Mouse (Mus musculus) thymus, postnatal 0 days (tissue): Measurements from ENCODE around the gene Zcchc3. TPM values are rescaled to one million over a fixed set of nuclear protein-coding genes. Genes with fewer than 3 reads are reported as not detected.
A peak's percentile ranks its signal among the peaks of the same experiment; 100 is the strongest.
"Not testable (repeated sequence)": the region's sequence is repeated elsewhere in the genome, so short reads cannot be mapped to it uniquely, and the experiment has no call there.

Source experiments
- DNase-seq: peaks from one replicate; pipeline ENCODE4 v3.0.0-alpha.2; 2015; ENCODE audit warnings: low spot score
- polyA plus RNA-seq: library from polyadenylated mRNA; unstranded; fragments of >200 nt; fragmentation: Nextera tagmentation; extraction: Ambion mirVana; gene quantifications from 2 replicates; pipeline ENCODE4 v1.2.1, GENCODE M21; 2015

Zcchc3 gene
- polyA plus RNA-seq, result 7.2 and 7.4 TPM in 2 replicates

DNA sequence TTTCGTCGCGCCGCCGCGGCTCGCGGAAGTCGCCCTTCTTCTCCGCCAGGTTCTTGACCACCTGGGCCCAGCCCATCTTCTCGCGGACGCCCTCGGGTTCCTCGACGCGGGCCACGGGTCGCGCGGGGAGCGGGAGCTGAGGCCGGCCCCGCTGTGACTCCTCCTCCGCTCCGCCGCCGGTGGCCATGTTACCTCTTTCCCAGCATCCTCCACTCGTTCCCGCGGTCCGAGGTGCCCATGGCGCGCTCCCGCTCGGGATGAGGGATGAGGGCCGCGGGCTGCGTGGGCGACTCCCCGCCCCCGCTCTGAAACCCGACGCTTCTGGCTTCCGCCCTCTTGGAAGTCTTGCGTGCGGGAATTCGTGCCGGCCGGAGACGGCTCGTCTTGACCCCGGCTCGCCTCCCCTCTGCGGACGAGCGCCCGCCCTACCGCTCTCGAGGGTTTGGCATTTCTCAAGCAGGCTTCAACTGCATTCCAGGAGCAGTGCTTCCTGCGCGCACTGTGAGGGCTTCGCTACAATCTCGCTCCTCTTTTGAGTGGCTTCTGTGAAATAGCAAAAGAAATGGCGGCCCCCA is at the start of gene Zcchc3:
Zcchc3 (minus strand) TSS at position 437 of the 575 bp plus-strand sequence.
- peak; percentile 24 for DNase-seq

- no peak for DNase-seq
Observed at GRCm38 (mm10) chr2:152459241-152459640, 44.4 kb upstream of the Zcchc3 start.

- DNase-seq, result no peak
Observed at GRCm38 (mm10) chr2:152452101-152452781, 37.4 kb upstream of the Zcchc3 start.

DNA sequence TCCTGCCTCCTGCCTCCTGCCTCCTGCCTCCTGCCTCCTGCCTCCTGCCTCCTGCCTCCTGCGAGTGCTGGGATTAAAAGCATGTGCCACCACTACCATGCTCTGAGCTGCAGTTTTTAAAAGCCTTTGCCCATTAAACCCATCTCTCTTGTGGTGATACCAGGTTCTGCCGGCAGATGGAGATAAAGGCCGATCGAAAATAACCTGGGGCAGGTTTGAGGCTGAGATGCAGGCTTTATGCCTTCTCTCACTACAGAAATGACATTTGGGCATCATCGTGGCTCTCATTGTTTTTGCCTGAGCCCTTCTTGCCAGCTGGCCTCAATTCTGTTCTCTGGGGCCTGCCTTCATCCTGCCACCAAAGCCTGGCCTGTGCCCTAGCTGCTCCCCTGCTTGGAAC is 35.4 kb upstream of the Zcchc3 start:
- peak; percentile 30 for DNase-seq

- DNase-seq, result no peak
Observed at GRCm38 (mm10) chr2:152447461-152447860, 32.6 kb upstream of the Zcchc3 start.

DNA sequence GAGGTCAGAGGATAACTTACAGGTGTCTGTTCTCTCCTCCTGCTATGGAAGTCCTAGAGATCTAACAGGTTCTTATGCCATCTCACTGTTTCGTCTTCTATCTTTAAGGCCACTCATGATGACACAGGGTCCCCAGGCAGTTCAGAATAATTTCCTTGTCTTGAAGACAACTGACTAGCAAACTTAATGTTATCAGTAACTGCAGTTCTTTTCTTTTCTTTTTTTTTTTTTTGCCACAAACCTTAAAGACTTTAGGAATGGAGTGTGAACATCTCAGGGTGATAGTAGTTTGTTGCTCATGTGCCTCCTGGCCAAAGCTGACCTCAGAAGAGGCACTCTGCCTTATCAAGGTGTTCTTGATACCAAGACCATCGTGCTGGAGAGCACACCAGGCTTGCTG is 31.8 kb upstream of the Zcchc3 start:
- DNase-seq, result no peak

DNA sequence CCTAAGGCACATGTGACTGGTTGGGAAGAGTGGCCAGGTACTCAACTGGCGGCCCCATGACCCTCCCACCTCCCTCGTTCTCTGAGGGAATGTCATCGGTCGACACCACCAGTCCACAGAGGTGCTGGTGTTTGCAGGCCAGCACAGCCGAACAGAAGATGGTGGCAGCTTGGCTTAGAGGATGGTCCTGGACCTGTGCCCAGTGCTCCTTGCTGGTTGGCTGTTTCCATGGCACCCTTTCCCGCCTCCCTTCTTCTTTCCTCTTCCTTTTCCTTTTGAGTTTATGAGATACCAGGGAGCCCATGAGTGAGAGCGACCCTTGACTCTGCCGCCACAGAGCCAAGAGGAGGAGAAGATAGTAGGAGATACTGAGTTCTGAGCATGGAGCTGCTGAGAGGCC is 28.5 kb upstream of the Zcchc3 start:
- no peak for DNase-seq

DNA sequence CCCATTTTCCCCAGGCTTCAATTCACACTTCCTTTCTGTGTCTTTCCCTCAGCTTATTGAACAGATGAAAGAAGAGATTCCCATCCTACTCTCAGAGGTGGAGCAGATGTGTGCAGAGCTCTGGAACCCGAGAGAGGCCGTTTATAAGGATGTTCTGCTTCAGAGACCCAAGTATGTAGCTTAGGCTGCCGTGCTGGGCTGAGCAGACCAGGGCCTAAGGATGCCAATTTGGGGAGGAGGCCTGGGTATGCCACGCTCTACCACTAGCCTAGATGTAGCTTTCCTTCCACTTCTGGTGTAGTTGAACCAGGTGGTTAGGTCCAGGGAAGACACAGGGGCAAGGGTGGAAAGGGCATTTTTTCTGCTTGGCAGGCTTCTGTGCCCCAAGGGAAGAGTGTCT is 27.5 kb upstream of the Zcchc3 start:
- DNase-seq, result no peak

- DNase-seq, result no peak
Observed at GRCm38 (mm10) chr2:152439833-152440232, 25.0 kb upstream of the Zcchc3 start.

DNA sequence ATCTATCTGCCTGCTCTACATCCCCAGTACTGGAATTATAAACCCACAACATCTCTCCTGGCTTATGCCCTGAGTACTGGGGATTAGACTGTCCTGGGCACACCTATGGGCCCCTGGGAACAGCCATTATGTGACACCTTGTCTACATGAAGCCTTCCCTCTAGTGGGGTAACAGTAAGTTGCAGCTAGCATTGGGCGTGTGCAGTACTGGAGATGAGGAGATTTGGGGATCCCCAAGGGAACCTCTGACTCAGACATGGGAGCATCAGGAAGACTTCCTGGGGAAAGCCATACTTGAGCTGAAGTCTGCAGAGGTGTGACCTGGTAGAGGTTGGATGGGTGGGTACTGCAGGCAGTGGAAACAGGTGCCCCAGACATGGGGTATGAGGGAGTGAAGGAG is 24.1 kb upstream of the Zcchc3 start:
- DNase-seq, result peak; percentile 10

GRCm38 (mm10) chr2:152436983-152437860 is 22.4 kb upstream of the Zcchc3 start:
- peak; percentile 82 for DNase-seq

DNA sequence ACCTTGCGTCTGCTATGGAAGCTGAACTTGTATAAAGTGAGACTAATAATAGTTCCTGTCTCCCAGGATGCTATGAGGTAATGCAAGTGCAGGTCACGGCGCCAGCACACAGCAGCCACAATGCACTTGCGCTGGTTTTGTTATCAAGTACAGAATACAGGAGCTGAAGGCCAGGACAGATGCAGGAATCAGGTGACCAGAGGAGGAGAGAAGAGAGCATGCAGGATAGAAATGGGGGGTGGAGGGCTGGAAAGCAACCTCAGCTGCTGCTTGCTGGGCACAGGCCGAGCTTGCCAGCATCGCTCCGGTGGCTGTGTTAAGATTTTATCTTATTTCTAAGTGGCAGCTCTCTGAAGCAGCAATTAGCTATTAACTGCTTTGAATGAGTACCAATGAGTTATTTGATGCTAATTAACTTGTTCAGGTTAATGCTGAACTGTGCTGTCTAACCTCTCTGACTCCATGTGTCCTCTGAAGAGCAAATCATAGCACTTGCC is 21.6 kb upstream of the Zcchc3 start:
- no peak for DNase-seq

DNA sequence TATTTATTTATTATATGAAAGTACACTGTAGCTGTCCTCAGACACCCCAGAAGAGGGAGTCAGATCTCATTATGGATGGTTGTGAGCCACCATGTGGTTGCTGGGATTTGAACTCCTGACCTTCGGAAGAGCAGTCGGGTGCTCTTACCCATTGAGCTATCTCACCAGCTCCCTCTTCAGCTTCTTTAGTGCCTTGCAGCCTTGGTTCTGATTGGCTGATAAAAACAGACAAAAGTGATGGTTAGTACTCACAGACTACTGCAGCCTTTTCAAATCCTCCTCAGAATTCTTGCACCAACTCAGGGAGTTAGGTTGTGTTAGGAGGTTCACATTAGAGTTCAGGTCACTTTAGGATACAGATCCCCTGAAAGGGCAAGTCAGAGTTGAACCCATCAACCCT is 13.7 kb upstream of the Zcchc3 start:
- not testable (repeated sequence) for DNase-seq

DNA sequence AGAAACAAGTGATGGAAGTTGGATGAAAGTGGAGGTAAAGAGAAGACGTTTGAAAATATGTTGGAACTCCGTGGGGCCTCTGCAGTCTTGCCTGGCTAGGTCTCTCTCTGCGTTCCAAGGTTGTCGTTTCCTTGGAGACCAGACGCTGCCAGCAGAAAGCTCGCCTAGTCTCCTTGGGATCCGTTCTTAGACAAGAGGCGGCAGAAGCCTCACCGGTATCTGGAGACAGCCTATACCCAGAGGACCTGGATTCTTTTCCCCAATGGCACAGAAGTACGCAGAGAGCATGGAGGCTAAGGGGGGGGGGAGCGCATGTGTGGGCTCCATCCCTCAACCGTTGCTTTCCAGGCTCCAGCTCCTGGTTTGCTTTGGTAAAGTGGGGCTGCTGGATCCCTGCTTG is 12.7 kb upstream of the Zcchc3 start:
- no peak for DNase-seq

GRCm38 (mm10) chr2:152415786-152416185 is 959 bp upstream of the Zcchc3 start:
- DNase-seq, result no peak

DNA sequence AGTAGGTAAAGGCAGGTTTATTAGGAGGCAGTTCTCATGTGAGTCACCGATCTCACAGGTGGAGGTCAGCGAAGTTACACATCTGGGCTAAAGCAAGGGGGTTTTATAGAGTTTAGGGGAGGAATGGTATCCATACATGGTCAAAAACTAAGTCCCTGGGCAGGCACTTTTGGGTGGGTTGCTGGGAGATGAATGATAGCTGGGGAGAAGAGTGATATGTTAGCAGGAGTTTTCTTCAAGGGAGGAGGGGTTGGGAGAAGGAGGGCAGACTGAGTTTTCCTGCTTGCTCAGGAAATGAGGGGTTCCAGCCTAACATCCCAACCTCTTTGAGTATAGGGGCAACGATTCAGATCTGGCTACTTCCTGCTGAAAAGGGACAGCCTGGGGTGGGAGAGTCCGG is 460 bp upstream of the Zcchc3 start, which contains the start of gene 6820408C15Rik:
6820408C15Rik (plus strand) TSS at position 301 of the 400 bp plus-strand sequence.
- DNase-seq, result no peak

DNA sequence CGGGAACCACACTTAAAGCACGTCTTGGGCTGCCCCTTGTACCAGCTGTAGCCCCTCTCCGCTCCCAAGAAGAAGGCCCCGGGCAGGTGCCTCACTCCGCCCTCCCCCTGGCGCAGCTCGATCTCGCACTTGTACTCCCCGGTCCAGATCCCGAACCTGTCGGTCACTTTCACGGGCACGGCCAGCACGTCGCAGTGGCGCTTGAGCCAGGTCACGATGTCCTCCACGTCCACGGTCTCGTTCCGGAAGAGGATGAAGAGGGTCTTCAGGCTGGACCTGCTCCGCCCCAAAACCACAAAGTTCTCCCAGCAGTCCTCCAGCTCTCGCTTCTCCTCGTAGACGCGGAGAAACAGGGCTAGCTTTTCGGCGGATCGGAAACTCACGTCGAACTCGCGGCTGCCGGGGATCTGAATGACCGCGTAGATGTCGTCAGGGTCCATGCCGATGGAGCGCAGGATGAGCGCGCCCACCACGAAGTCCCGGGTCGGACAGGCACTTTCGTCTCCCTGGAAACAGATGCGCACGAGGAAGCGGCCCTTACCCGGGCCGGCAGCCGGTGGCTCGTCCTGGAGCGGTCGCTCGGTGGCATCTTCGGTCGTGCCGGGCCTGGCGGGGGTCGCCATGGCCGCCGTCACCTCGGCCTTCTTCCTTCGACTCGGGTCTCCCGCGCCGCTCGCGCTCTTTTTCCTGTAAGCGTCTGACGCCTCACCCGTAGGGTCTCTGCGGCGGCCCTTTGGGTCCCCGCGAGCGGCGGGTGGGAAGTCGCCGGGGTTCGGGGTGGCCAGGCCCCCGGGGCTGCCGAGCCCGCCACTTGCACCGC is 852 bp downstream of the Zcchc3 start:
- DNase-seq, result no peak

DNA sequence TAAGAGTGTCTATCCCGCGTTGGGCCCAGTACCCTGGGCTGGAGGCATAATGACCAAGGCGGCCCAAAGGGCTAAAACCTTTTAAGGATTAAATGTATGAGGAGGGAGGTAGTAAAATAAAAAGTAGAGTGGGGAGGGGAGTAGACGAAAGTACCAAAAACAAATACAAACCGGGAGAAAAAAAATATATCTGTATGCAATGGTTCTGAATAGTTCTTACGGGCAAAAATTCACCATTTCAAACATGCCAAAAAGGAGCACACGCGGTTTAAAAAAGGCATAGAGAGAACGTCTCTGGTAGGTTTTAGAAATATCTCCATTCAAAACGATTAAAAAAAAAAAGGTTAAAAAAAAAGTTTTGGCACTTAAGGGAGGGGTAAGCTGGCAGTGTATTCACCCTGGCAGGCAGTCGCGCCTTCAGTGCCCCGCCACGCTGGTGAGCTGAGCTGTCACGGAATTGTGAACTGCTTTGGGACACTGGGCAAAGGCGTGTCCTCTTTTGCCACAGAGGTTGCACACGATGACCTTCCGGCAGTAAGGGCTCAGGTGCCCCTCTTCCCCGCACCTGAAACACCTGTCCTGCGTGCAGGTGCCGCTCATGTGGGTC is 1.6 kb downstream of the Zcchc3 start:
- DNase-seq, result no peak

DNA sequence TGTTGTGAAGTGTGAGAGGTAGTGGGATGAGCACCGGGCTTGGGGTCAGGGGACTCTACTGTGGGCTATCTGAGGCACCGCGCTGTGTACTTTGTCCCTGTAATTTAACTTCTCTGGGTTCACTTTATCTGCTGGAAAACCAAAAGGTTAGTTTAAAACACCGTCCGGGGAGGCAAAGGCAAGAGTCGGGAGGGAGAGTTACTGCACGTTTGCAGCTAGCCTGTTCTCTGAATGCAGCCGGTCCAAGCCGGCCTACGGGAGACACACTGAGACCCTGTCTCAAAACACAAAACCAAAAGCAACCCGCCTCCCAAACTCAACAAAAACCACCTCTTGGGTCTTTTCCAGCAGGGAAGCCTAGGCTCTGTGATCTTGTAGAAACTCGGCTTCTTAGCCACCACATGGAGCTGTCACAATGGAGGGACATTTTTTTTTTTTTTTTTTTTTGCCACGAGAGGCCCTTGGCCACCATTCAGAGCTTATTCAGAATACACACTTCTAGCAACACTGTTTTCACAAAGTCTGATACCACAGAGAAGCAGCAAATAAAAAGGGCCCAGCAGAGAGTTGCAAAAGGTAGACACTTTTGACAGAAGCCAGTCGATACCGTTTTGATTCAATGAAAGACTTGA is 2.2 kb downstream of the Zcchc3 start:
- no peak for DNase-seq

DNA sequence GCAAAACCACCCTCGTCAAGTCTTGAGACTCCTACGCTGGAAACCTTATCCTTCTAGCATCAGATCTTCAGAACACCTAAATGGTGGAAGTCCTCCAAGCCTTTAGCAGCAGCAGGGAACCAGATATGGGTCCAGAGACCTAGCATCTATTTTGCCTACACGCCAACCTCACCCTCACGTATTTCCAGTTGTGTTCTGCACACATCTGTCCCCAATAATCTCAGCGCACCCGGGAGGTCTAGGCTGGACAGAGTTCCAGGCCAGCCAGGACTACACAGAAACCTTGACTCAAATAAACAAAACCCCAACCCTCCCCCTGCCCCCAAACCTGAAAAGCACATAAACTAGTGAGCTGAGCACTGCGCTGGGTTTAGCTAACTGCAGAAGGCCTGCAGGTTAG is 3.4 kb downstream of the Zcchc3 start:
- DNase-seq, result no peak
